Mouse (Mus musculus) layer of hippocampus, postnatal 10 days (tissue): Measurements from ENCODE around the gene Tm9sf1. TPM values are rescaled to one million over a fixed set of nuclear protein-coding genes. Genes with fewer than 3 reads are reported as not detected.

Source experiments
- DNase-seq, 2 experiments: peaks; one replicate each; pipeline ENCODE4 v3.0.0; 2021; ENCODE audit warnings: low spot score in 2 of 2
- total RNA-seq, 2 experiments: library from RNA; stranded (reverse); gene quantifications; 2 replicates each; pipeline ENCODE4 v1.2.3; 2021

Gene Tm9sf1
- total RNA-seq, 2 experiments from 2014 or later = 42.0 to 55.9 TPM

- DNase-seq = peak; percentile 86 to 88
Measured at GRCm38 (mm10) chr14:55635523-55636007, 8.0 kb downstream of the Tm9sf1 start, which contains the start of gene Ipo4. Ipo4 (minus strand) TSS chr14:55635957.

GRCm38 (mm10) chr14:55634874-55635522 is 8.6 kb downstream of the Tm9sf1 start:
- DNase-seq = no peak

- peak; percentile 44 to 45 for DNase-seq
Measured at GRCm38 (mm10) chr14:55629312-55629711, 14.3 kb downstream of the Tm9sf1 start.

GRCm38 (mm10) chr14:55628077-55628827 is 15.4 kb downstream of the Tm9sf1 start:
- no peak for DNase-seq

- DNase-seq = no peak
Measured at GRCm38 (mm10) chr14:55618486-55619195, 25.0 kb downstream of the Tm9sf1 start.

GRCm38 (mm10) chr14:55617822-55618221 is 25.8 kb downstream of the Tm9sf1 start, which contains the start of gene Rec8:
Rec8 (plus strand) TSS chr14:55618037.
- DNase-seq = no peak

- no peak for DNase-seq
Measured at GRCm38 (mm10) chr14:55616844-55617243, 26.8 kb downstream of the Tm9sf1 start.

- DNase-seq = no peak
Measured at GRCm38 (mm10) chr14:55615876-55616275, 27.7 kb downstream of the Tm9sf1 start.

GRCm38 (mm10) chr14:55614565-55615178 is 28.9 kb downstream of the Tm9sf1 start:
- DNase-seq = no peak

GRCm38 (mm10) chr14:55613346-55613745 is 30.3 kb downstream of the Tm9sf1 start:
- DNase-seq = no peak

GRCm38 (mm10) chr14:55608339-55608738 is 35.3 kb downstream of the Tm9sf1 start:
- DNase-seq = no peak

- no peak for DNase-seq
Measured at GRCm38 (mm10) chr14:55605743-55606459, 37.7 kb downstream of the Tm9sf1 start.

- DNase-seq = no peak
Measured at GRCm38 (mm10) chr14:55604823-55605222, 38.8 kb downstream of the Tm9sf1 start.

GRCm38 (mm10) chr14:55603633-55604576 is 39.7 kb downstream of the Tm9sf1 start:
- peak; percentile 85 to 91 for DNase-seq

GRCm38 (mm10) chr14:55603271-55603632 is 40.4 kb downstream of the Tm9sf1 start, which contains the start of gene Irf9:
Irf9 (plus strand) TSS chr14:55603571.
- no peak for DNase-seq

- no peak for DNase-seq
Measured at GRCm38 (mm10) chr14:55598521-55599390, 44.9 kb downstream of the Tm9sf1 start.

- DNase-seq = peak; percentile 45 to 58
Measured at GRCm38 (mm10) chr14:55596036-55596690, 47.4 kb downstream of the Tm9sf1 start.

GRCm38 (mm10) chr14:55592226-55592625 is 51.4 kb downstream of the Tm9sf1 start:
- DNase-seq = no peak
